15 mouse cellular contexts compared by ENCODE assay signal in the genomic region with DNA sequence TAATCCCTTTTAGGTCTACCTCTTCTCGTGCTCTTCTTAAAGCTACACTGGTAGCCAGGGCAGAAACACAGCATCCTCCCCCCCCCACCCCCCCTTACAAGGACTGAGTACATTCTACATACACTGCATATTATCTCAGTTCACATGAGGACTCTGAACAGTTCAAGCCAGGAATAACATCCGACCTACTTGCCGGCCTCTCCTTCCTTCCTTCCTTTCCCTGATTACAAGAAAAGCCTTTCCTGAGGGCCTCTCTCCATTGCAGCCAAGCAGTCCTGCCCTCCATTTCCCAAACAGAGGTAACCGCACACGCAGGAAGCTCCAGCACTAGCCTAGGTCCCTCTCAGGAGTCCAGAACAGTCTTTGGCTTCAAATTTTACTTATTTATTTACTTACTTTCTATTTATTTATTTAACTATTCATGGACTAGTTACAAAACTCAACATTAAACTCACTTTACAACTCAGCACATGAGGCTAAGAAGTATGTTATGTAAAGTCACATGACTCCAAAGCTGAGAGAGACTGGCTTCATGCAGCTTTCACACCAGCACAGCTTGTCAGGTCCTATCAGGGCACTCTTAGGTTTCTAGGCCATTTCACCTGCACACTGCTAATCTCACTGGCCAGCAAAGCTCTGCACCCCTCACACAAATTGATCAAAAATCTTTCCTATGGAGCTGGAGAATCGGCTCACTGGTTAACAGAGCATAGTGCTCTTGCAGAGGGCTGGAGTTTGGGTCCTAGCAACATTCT.
A peak's percentile ranks its signal among the peaks of the same experiment; 100 is the strongest.
DNase-seq lines count a peak whose midpoint lies in the region; ATAC-seq and TF ChIP-seq lines count a peak whose summit lies in the region.
"Had no signal": no experiment of that assay in that cellular context is flagged by ENCODE, and none has a peak within 500 bp of the region (broad histone marks: within the 10 kb centered on the region; RNA-seq: fewer than 3 reads in every experiment).

No protein-coding gene starts in this region.

- H3K9me3 ChIP-seq in heart, embryonic 15.5 days (replicated peaks) = no peaks in the 10 kb centered on the region
- H3K9me3 ChIP-seq in liver, embryonic 16.5 days (replicated peaks; ENCODE audit: control insufficient read depth, low read length) = no peaks in the 10 kb centered on the region
- no peaks in the 10 kb centered on the region for H3K9me3 ChIP-seq in forebrain, postnatal 0 days (ENCODE audit: low read length)
- H3K9me3 ChIP-seq: stomach, embryonic 15.5 days had no signal

- peak; percentile 69 for ATAC-seq in heart, embryonic 15.5 days (replicated peaks; ENCODE audit: insufficient number of reproducible peaks, insufficient read depth, low FRiP score, low read depth)
- ATAC-seq in liver, embryonic 16.5 days (ENCODE audit: low read depth) = peak; percentile 39; the same call in 1 of the 2 replicates
- ATAC-seq in forebrain, postnatal 0 days = no peak
- ATAC-seq: Patski had no signal

- peak overlapping the region; percentile 82 for H3K27ac ChIP-seq in gastrocnemius, adult 2 months
- H3K27ac ChIP-seq in brown adipose tissue, adult 24 weeks (replicated peaks; ENCODE audit: low read depth, low read length) = peak overlapping the region; percentile 68
- H3K27ac ChIP-seq in heart, embryonic 15.5 days = peak overlapping the region; percentile 43
- no peak overlapping the region for H3K27ac ChIP-seq in liver, embryonic 16.5 days (ENCODE audit: low read length)
- no peak overlapping the region for H3K27ac ChIP-seq in forebrain, postnatal 0 days (ENCODE audit: low read depth, low read length)

- H3K4me1 ChIP-seq in brown adipose tissue, adult 24 weeks (ENCODE audit: control insufficient read depth, insufficient read depth, insufficient read length, low read length) = peaks cover 28% of the 10 kb centered on the region
- H3K4me1 ChIP-seq in heart, embryonic 15.5 days (replicated peaks) = peaks cover 31% of the 10 kb centered on the region
- no peaks in the 10 kb centered on the region for H3K4me1 ChIP-seq in liver, embryonic 16.5 days (ENCODE audit: control insufficient read depth, low read depth, low read length)
- H3K4me1 ChIP-seq in forebrain, postnatal 0 days (ENCODE audit: insufficient read depth) = no peaks in the 10 kb centered on the region

- no peak overlapping the region for H3K9ac ChIP-seq in heart, embryonic 15.5 days
- H3K9ac ChIP-seq in liver, embryonic 16.5 days (ENCODE audit: low read depth, low read length) = no peak overlapping the region
- no peak overlapping the region for H3K9ac ChIP-seq in forebrain, postnatal 0 days
- H3K9ac ChIP-seq: stomach, embryonic 15.5 days had no signal

- no peaks in the 10 kb centered on the region for H3K27me3 ChIP-seq in heart, embryonic 15.5 days
- no peaks in the 10 kb centered on the region for H3K27me3 ChIP-seq in liver, embryonic 16.5 days (ENCODE audit: control insufficient read depth, insufficient read depth, low read depth, low read length)
- H3K27me3 ChIP-seq in forebrain, postnatal 0 days (ENCODE audit: insufficient read depth, low read length) = no peaks in the 10 kb centered on the region
- H3K27me3 ChIP-seq: Patski; stomach, embryonic 15.5 days had no signal

- WGBS in heart, embryonic 15.5 days = 37% methylated on average over 6 of the region's 6 CpGs
- 28% methylated on average over 6 of the region's 6 CpGs for WGBS in liver, embryonic 16.5 days (ENCODE audit: insufficient replicate concordance)
- 70% methylated on average over 6 of the region's 6 CpGs for WGBS in forebrain, postnatal 0 days

- H3K4me3 ChIP-seq in gastrocnemius, adult 2 months = no peak overlapping the region; the same call in 1 of the 2 replicates
- H3K4me3 ChIP-seq in brown adipose tissue, adult 24 weeks (ENCODE audit: insufficient read depth, low read depth, low read length) = no peak overlapping the region
- H3K4me3 ChIP-seq in heart, embryonic 15.5 days = no peak overlapping the region
- no peak overlapping the region for H3K4me3 ChIP-seq in liver, embryonic 16.5 days (ENCODE audit: low read depth, low read length)
- no peak overlapping the region for H3K4me3 ChIP-seq in forebrain, postnatal 0 days (ENCODE audit: low read depth, low read length)
- H3K4me3 ChIP-seq: myocyte; stomach, embryonic 15.5 days had no signal

- no peak overlapping the region for H3K4me2 ChIP-seq in heart, embryonic 15.5 days
- no peak overlapping the region for H3K4me2 ChIP-seq in liver, embryonic 16.5 days (ENCODE audit: low read depth, low read length)
- H3K4me2 ChIP-seq in forebrain, postnatal 0 days (ENCODE audit: low read depth) = no peak overlapping the region
- H3K4me2 ChIP-seq: stomach, embryonic 15.5 days had no signal

- no peak for TF ChIP-seq CTCF in gastrocnemius, adult 2 months (IDR thresholded peaks at IDR 0.05)
- no peak for TF ChIP-seq CTCF in forebrain, postnatal 0 days (IDR thresholded peaks at IDR 0.05; ENCODE audit: low read depth)

- no peaks in the 10 kb centered on the region for H3K36me3 ChIP-seq in heart, embryonic 15.5 days
- H3K36me3 ChIP-seq in liver, embryonic 16.5 days (ENCODE audit: control insufficient read depth, insufficient read depth) = no peaks in the 10 kb centered on the region
- no peaks in the 10 kb centered on the region for H3K36me3 ChIP-seq in forebrain, postnatal 0 days (ENCODE audit: insufficient read depth)
- H3K36me3 ChIP-seq: stomach, embryonic 15.5 days had no signal

- intact Hi-C loops in gastrocnemius, adult 2 months (cut with DNase I) = loop anchor here (5.0 kb wide), 1 partner anchor 70 kb away; no protein-coding TSS in a partner anchor

- no peak for DNase-seq in gastrocnemius, adult 2 months
- DNase-seq in gastrocnemius, postnatal 4 days (ENCODE audit: low spot score in 2 of 2) = no peak
- no peak for DNase-seq in ovary, adult 18-20 months (ENCODE audit: low spot score)
- no peak for DNase-seq in forebrain, postnatal 0 days
- DNase-seq in layer of hippocampus, postnatal 10 days (ENCODE audit: low spot score in 2 of 2) = no peak
- DNase-seq: adrenal gland, postnatal 10 days; cerebellum, adult 8-10 months; gastrocnemius, postnatal 10 days; layer of hippocampus, postnatal 36 days had no signal

Comparison
In these comparisons a context has a peak if more than half of its experiments do, and no peak if none do; other contexts are left out.
1. H3K27ac ChIP-seq: peak in gastrocnemius, adult 2 months (single experiment), brown adipose tissue, adult 24 weeks (single experiment) and heart, embryonic 15.5 days (single experiment); none in liver, embryonic 16.5 days (single experiment) and forebrain, postnatal 0 days (single experiment).